Mouse (Mus musculus) ES-Bruce4 (cell line): Measurements from ENCODE around the gene Ispd.

Experiments
- CTCF ChIP-seq: IDR thresholded peaks from one replicate; pipeline ENCODE4 v1.8.1; 2011; ENCODE audit warnings: low read depth, low read length
- EP300 ChIP-seq: IDR thresholded peaks from 2 replicates; pipeline ENCODE4 v1.6.1; 2011; ENCODE audit warnings: low read depth, low read length; ENCODE audit not compliant: insufficient read depth

- no peak for TF ChIP-seq CTCF
- no peak for TF ChIP-seq EP300
Observed at GRCm38 (mm10) chr12:36475269-36475668, 94.0 kb downstream of the Ispd start.
